Mouse (Mus musculus): ENCODE measurements at regions not wholly inside any gene's neighbourhood (a gene's known extent, or its start where the extent isn't known, plus 50 kb on each side); places are given as distances from the start of the nearest gene placed in this dataset.

GRCm38 (mm10) chr11:63708412-63708811 is 213.7 kb downstream of the Hs3st3b1 start:
- no peaks in the 10 kb centered on the region for H3K4me1 ChIP-seq (ENCODE audit: control insufficient read depth, insufficient read depth, insufficient read length, low read length)
- no peak overlapping the region for H3K27ac ChIP-seq (replicated peaks; ENCODE audit: low read depth, low read length)
- no peak overlapping the region for H3K4me3 ChIP-seq (ENCODE audit: insufficient read depth, low read depth, low read length)

DNA sequence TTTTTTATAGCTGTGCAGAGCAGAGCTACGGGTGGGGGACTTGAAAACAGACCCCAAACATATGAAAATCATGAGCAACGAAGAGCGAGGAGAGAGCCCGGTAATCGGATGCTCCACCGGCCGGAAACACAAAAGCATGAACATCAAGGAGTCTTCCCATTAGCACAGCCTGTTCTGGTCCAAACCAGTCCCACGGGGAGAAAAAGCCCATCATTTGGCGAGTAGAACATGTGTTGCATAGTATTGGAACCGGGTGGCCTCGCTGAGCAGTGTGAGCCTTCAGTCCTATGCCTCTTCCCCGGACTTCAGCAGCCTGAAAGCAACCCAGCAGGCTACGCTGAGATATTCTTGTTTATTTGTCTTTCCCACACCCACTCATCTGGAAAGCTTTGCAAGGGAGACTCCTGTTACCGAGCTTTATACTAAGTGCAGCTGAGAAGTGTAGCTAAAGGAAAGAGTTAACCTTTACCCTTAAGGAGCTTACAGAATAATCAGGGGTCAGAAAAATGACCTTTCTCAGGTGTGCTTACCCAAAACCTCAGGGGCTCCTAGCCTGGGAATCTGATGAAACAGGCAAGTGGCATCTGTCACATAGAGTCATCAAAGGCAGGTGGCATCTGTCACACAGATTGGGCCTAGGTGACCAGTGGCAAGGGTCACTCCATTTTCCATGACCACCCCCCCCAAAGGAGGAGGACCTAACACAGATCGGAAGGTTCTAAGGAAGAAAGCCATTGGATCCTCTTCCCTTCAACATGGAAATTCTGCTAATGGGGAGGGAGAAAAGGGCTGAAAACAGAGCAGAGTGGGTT is 209.8 kb downstream of the Hs3st3b1 start:
- Histone ChIP-seq H3K27ac (replicated peaks; ENCODE audit: low read depth, low read length) (no peak overlapping the region), H3K4me1 (ENCODE audit: control insufficient read depth, insufficient read depth, insufficient read length, low read length) (no peaks in the 10 kb centered on the region), H3K4me3 (ENCODE audit: insufficient read depth, low read depth, low read length) (no peak overlapping the region)

GRCm38 (mm10) chr11:63722261-63722660 is 199.8 kb downstream of the Hs3st3b1 start:
- no peak overlapping the region for H3K4me3 ChIP-seq (ENCODE audit: insufficient read depth, low read depth, low read length)
- no peak overlapping the region for H3K27ac ChIP-seq (replicated peaks; ENCODE audit: low read depth, low read length)
- H3K4me1 ChIP-seq (ENCODE audit: control insufficient read depth, insufficient read depth, insufficient read length, low read length): no peaks in the 10 kb centered on the region

- Histone ChIP-seq H3K27ac (replicated peaks; ENCODE audit: low read depth, low read length) (no peak overlapping the region), H3K4me3 (ENCODE audit: insufficient read depth, low read depth, low read length) (no peak overlapping the region), H3K4me1 (ENCODE audit: control insufficient read depth, insufficient read depth, insufficient read length, low read length) (no peaks in the 10 kb centered on the region)
Measured at GRCm38 (mm10) chr11:63730880-63731279, 191.2 kb downstream of the Hs3st3b1 start.

DNA sequence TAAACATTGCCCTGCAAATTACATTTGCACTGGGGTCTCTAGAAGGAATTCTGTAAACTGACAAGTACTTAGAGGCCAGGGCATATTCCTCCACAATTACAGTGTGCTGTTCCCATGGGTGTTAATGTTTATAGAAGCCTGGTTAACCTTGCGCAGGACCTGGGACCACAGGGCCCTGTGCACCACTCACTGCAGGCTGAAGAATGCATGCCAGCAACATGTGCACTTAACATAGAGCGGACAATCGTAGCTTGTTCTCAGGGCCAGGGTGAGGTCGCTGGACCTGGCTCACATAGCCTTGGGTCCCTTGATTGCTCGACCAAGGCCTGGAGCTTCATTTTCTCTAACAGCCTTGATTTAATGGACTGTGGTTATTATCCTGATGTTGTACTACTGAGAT is 168.8 kb downstream of the Hs3st3b1 start:
- Histone ChIP-seq H3K4me1 (ENCODE audit: control insufficient read depth, insufficient read depth, insufficient read length, low read length) (no peaks in the 10 kb centered on the region), H3K4me3 (ENCODE audit: insufficient read depth, low read depth, low read length) (no peak overlapping the region), H3K27ac (replicated peaks; ENCODE audit: low read depth, low read length) (no peak overlapping the region)

DNA sequence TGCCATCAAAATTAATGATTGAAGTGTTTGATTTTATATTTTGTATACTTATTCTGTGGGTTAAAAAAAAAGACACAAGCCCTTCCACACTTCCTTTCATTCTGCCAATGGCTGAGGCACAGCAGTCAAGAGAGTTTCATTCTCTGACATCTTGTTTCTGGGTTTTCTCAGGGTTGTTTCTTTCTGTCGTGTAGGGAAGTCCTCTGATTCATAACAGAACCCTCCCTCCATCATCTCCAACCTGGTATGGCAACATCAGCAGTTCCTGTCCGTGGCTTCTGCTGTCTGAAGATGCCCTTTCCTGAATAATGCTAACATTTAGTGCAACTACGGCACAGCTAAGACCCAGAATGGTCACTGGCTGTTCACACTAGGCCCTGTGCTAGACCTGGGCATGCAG is 167.3 kb downstream of the Hs3st3b1 start:
- Histone ChIP-seq H3K27ac (replicated peaks; ENCODE audit: low read depth, low read length) (no peak overlapping the region), H3K4me3 (ENCODE audit: insufficient read depth, low read depth, low read length) (no peak overlapping the region), H3K4me1 (ENCODE audit: control insufficient read depth, insufficient read depth, insufficient read length, low read length) (no peaks in the 10 kb centered on the region)

DNA sequence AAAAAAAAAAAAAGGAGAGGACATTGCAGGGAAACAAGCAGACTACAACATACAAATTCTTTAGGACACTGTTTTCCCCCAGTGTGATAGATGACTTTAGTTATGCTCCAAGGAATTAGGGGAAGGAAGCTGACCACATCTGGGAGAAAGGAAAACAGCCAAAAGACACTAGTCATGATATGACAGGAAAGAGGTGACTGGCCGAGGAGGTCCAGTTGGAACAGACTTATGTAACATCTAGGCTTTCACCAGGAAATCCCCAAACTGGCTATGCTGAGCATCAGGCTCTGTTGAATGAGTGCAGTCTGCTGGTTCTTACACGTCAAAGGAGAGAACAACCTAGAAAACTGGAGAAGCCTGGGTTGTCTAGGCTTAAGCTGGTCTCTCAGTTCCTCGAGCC is 163.8 kb downstream of the Hs3st3b1 start:
- Histone ChIP-seq H3K4me3 (ENCODE audit: insufficient read depth, low read depth, low read length) (no peak overlapping the region), H3K27ac (replicated peaks; ENCODE audit: low read depth, low read length) (no peak overlapping the region)

GRCm38 (mm10) chr11:63761561-63761960 is 160.5 kb downstream of the Hs3st3b1 start:
- Histone ChIP-seq H3K4me1 (ENCODE audit: control insufficient read depth, insufficient read depth, insufficient read length, low read length) (no peaks in the 10 kb centered on the region), H3K4me3 (ENCODE audit: insufficient read depth, low read depth, low read length) (no peak overlapping the region), H3K27ac (replicated peaks; ENCODE audit: low read depth, low read length) (no peak overlapping the region)

More for the DNA sequence above, 163.8 kb downstream of the Hs3st3b1 start:
- no peaks in the 10 kb centered on the region for H3K4me1 ChIP-seq (ENCODE audit: control insufficient read depth, insufficient read depth, insufficient read length, low read length)

- Histone ChIP-seq H3K4me1 (ENCODE audit: control insufficient read depth, insufficient read depth, insufficient read length, low read length) (no peaks in the 10 kb centered on the region), H3K27ac (replicated peaks; ENCODE audit: low read depth, low read length) (no peak overlapping the region), H3K4me3 (ENCODE audit: insufficient read depth, low read depth, low read length) (no peak overlapping the region)
Measured at GRCm38 (mm10) chr11:63767631-63768250, 154.3 kb downstream of the Hs3st3b1 start.

DNA sequence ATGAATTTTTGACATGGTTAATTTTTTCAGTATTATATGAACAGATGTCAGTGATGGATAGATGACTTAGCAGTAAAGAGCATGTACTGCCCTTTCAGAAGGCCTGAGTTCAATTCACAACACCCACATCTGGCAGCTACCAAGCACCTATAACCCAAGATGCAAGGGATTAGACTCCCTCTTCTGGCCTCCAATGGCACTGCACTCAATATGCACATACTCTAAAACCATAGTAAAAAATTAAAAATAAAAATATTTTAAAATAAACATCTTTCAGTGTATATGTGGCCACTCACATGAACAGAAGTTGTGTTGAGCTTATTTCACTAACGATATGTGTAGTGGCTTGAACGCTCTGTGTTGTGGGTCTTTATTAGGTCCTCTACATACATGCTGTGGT is 152.4 kb downstream of the Hs3st3b1 start:
- no peak overlapping the region for H3K27ac ChIP-seq (replicated peaks; ENCODE audit: low read depth, low read length)
- no peaks in the 10 kb centered on the region for H3K4me1 ChIP-seq (ENCODE audit: control insufficient read depth, insufficient read depth, insufficient read length, low read length)
- H3K4me3 ChIP-seq (ENCODE audit: insufficient read depth, low read depth, low read length): no peak overlapping the region

GRCm38 (mm10) chr11:63775382-63775781 is 146.7 kb downstream of the Hs3st3b1 start:
- no peak overlapping the region for H3K27ac ChIP-seq (replicated peaks; ENCODE audit: low read depth, low read length)
- no peaks in the 10 kb centered on the region for H3K4me1 ChIP-seq (ENCODE audit: control insufficient read depth, insufficient read depth, insufficient read length, low read length)
- H3K4me3 ChIP-seq (ENCODE audit: insufficient read depth, low read depth, low read length): no peak overlapping the region

DNA sequence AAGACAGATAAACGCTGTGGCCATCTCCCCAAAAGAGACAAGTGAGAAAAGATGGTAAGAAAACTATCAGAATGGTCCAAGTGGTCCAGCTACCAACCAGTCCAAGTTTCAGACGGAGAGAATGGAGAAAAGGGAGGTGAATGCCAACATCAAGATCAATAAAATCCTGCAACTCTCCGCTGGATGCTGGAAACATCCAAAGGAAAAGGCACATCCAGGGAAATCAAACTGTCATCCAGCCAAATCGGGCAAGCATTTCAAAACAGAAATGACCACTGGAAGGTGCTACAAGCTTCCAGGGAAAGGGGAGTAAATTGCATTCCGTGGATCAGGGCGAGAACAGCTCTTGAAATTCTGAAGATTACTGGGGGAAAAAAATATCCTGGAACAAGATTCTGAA is 142.7 kb downstream of the Hs3st3b1 start:
- H3K4me3 ChIP-seq (ENCODE audit: insufficient read depth, low read depth, low read length): no peak overlapping the region
- H3K4me1 ChIP-seq (ENCODE audit: control insufficient read depth, insufficient read depth, insufficient read length, low read length): no peaks in the 10 kb centered on the region
- H3K27ac ChIP-seq (replicated peaks; ENCODE audit: low read depth, low read length): no peak overlapping the region

DNA sequence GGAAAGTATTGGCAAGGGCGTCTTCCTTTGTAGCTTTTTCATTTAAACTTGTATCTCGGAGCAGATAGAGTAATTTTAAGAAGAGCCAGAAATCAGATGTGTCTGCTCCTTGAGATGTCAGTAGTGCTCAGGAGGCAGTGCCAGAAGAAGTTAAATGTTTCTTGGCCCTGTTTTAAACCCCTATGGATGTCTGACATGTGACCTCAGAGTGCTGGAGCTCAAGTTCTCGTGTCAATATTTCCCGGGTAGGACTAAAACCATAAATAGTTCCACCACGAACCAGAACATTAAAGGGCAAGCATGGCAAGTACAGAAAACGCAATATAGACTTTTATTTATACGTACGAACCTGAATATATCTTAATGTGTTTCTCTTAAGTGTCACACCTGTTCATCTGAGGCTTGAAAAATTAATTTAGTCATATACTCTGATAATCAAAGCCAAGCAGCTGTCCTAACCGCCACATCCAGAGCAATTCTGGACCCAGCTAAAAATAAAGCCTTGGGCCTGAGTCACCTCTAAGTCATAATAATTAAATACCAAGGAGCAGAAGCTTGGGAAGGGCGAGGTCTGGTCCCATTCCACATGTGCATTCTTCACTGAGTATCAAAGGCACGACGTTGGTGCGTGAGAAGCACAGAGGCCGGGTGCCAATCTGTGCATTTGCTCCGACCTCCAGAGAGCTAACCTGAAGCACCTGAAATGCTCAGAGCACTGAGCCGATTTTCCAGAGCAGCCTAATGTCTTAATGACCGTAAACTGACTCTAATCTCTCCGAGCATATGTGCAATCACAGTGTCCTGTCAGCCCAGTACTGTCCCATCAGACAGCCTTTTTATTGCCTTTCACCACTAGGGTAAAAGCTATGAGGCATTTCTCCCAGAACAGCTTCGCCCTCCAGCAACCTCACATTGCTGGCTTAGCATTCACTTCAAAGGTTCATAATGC is 139.8 kb downstream of the Hs3st3b1 start:
- no peak overlapping the region for H3K27ac ChIP-seq (replicated peaks; ENCODE audit: low read depth, low read length)
- H3K4me3 ChIP-seq (ENCODE audit: insufficient read depth, low read depth, low read length): no peak overlapping the region
- no peaks in the 10 kb centered on the region for H3K4me1 ChIP-seq (ENCODE audit: control insufficient read depth, insufficient read depth, insufficient read length, low read length)

DNA sequence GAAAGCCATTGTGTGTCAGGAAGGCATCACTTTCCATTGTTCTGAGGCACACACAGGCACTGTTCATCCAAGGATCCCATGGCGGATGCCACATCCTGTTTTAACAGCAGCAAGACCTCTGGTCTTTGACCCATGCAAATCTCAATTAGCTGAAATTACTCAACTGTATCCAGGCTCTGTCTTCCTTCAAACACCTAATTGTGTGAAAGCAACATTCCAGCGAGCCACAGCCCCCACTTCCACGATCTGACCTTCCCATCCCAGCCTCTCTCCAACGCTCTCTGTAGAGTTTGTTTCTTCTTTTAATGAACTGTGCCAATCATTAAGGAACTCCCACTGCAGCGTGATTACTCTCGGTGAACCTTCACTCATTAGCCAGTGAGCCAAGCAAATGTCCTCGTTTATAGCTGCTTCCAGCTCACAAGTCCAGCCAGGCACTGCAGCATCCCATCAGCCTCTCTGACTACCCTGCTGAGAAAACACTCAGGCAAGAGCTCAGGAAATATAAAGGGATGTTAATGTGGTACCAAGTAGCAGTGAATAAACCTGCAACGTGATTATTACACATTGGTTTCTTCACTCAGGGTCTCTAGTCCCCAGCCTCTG is 136.7 kb downstream of the Hs3st3b1 start:
- no peak overlapping the region for H3K4me3 ChIP-seq (ENCODE audit: insufficient read depth, low read depth, low read length)
- H3K27ac ChIP-seq (replicated peaks; ENCODE audit: low read depth, low read length): no peak overlapping the region

GRCm38 (mm10) chr11:63785965-63786364 is 136.1 kb downstream of the Hs3st3b1 start:
- no peak overlapping the region for H3K4me3 ChIP-seq (ENCODE audit: insufficient read depth, low read depth, low read length)
- no peak overlapping the region for H3K27ac ChIP-seq (replicated peaks; ENCODE audit: low read depth, low read length)
- no peaks in the 10 kb centered on the region for H3K4me1 ChIP-seq (ENCODE audit: control insufficient read depth, insufficient read depth, insufficient read length, low read length)

More for the DNA sequence above, 136.7 kb downstream of the Hs3st3b1 start:
- H3K4me1 ChIP-seq (ENCODE audit: control insufficient read depth, insufficient read depth, insufficient read length, low read length): no peaks in the 10 kb centered on the region
